Mouse (Mus musculus): Measurements from ENCODE around the gene Rin2. TPM values are rescaled to one million over a fixed set of nuclear protein-coding genes. Genes with fewer than 3 reads are reported as not detected.

Gene Rin2
- total and polyA plus RNA-seq, 3 experiments = 0.44 TPM; not detected in 2

DNA sequence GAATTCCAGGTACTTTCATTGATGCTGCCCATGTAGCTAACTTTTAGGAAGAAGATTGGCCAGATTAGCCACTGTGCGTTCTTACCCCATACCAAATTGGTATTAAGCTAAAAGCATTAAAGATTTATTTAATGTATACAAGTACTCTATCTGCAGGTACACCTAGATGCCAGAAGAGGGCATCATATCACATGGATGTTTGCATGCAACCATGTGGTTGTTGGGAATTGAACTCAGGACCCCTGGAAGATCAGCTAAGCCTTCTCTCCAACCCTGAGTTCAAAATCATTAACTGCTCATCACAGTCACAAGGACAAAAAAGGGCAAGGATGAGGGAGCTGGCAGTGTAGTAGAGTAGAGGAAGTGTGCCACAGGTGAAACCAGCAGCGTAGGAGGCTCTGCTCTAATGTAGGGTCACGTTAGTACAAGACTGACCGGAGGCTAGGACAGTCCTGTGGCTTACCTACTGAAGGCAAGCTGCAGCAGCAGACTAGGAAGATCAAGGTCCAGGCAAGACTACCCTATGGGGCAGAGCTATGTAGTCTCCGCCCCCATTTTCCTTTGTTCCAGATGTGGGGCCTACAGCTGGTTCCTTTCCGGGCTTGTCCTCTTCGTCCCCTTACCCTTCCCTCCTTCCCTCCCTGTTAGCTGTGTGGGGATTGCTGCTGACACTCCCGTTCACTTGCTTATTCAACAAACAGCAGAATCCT, 246.1 kb downstream of the Rin2 start:
- Histone ChIP-seq H3K36me3 (replicated peaks) (peaks cover 87% of the 10 kb centered on the region), H3K9me3 (replicated peaks) (no peaks in the 10 kb centered on the region), H3K27me3 (ENCODE audit: insufficient read depth, low read length) (no peaks in the 10 kb centered on the region), H3K4me1 (ENCODE audit: insufficient read depth, low read depth, low read length) (no peaks in the 10 kb centered on the region), H3K4me3 (ENCODE audit: low read depth, low read length) (no peak overlapping the region)
- TF ChIP-seq POLR2AphosphoS5 (IDR thresholded peaks at IDR 0.05; ENCODE audit: insufficient replicate concordance, low read depth, low read length) (no peak), GATA2 (IDR thresholded peaks at IDR 0.05; ENCODE audit: borderline replicate concordance, low read depth, low read length) (no peak), CTCF (IDR thresholded peaks at IDR 0.05; ENCODE audit: low read depth, low read length) (no peak), TAL1 (conservative IDR thresholded peaks at IDR 0.05; ENCODE audit: low read depth, low read length) (no peak), GATA1 (IDR thresholded peaks at IDR 0.05; ENCODE audit: borderline replicate concordance, low read length) (no peak)
- DNase-seq (ENCODE audit: low spot score) (no peak), ATAC-seq (ENCODE audit: extremely low read depth, insufficient number of reproducible peaks, low FRiP score, poor library complexity, severe bottlenecking) (no peak; the same call in 1 of the 2 replicates)

DNA sequence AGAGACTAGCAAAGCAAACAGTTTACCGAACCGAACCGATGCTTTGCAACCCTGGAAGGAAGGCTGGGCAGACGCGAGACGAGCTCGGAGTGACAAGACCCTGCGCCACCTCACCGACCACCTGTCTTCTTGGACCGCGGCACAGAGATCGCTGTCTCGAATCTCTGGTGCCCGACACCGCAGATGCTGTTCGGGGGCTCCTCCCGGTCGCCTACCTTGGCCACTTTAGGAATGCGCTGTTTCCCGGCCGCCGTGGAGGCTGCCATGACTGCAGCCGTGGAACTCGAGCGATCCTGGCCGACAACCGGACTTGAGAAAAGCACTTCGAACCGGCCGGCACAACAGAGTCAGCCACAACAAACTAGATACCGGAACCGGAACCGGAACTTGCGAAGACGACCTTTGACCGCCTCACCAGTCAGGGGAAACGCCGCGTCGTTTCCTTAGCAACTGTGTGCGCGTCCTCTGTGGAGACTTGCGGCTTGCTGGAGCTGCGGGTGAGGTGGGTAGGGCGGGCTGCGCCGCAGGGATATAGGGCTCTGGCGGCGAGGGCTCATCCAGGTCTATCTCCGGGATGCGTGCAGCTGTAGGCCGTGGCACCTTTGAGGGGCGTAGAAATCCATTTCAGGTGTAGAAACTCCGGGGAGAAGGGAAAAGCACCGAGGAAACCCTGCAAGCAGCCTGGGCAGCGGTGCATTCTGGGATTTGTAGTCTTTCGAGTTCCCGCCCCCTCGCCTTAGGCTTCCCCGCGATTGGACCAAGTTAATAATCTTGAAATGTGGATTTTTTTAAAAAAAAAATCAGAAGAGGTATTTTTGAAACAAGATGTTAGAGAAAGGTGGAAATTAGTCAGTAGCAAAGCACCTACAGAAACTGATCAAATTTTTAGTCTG, 259.6 kb downstream of the Rin2 start, which contains the start of the genes Cfap61 and Crnkl1:
Gene Cfap61 (plus strand): TSS at position 446 of the 893 bp plus-strand sequence.
Gene Crnkl1 (minus strand): TSS at position 676 of the 893 bp plus-strand sequence.
- Histone ChIP-seq H3K27me3 (ENCODE audit: insufficient read depth, low read length) (peaks cover 11% of the 10 kb centered on the region), H3K4me1 (ENCODE audit: insufficient read depth, low read depth, low read length) (peaks cover 10% of the 10 kb centered on the region), H3K4me3 (ENCODE audit: low read depth, low read length) (peak within 1 kb of the TSS; percentile 97), H3K9me3 (replicated peaks) (no peaks in the 10 kb centered on the region), H3K36me3 (replicated peaks) (peaks cover 33% of the 10 kb centered on the region)
- ATAC-seq (ENCODE audit: extremely low read depth, insufficient number of reproducible peaks, low FRiP score, poor library complexity, severe bottlenecking) (peak; percentile 98), DNase-seq (ENCODE audit: low spot score) (peak; percentile 89)
- TF ChIP-seq GATA1 (IDR thresholded peaks at IDR 0.05; ENCODE audit: borderline replicate concordance, low read length) = no peak
- TF ChIP-seq TAL1 (conservative IDR thresholded peaks at IDR 0.05; ENCODE audit: low read depth, low read length) = no peak
- TF ChIP-seq CTCF (IDR thresholded peaks at IDR 0.05; ENCODE audit: low read depth, low read length) = no peak
- TF ChIP-seq GATA2 (IDR thresholded peaks at IDR 0.05; ENCODE audit: borderline replicate concordance, low read depth, low read length) = no peak
- TF ChIP-seq POLR2AphosphoS5 (IDR thresholded peaks at IDR 0.05; ENCODE audit: insufficient replicate concordance, low read depth, low read length) = no peak

DNA sequence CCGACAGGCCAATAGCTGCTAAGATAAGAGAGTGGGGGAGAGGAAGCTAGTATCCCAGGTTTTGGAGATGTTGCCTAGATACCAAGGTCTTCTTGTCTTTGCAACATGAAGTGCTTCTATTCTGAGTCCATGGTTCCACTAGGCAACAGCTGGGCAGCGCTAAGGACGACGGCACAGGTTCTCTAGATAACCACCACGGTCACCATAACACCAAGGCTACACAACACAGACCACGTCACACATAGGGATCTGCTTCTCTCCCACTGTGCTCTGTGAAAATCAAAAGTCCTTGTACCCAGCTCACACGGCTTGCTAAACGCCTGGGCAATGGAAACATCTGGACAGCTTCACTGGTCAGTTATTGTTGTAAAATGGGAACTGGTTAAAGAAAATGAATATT, 262.0 kb downstream of the Rin2 start:
- TF ChIP-seq TAL1 (conservative IDR thresholded peaks at IDR 0.05; ENCODE audit: low read depth, low read length) (no peak), GATA2 (IDR thresholded peaks at IDR 0.05; ENCODE audit: borderline replicate concordance, low read depth, low read length) (no peak)
- Histone ChIP-seq H3K9me3 (replicated peaks) (no peaks in the 10 kb centered on the region), H3K27me3 (ENCODE audit: insufficient read depth, low read length) (peaks cover 11% of the 10 kb centered on the region), H3K4me3 (ENCODE audit: low read depth, low read length) (no peak overlapping the region), H3K36me3 (replicated peaks) (peaks cover 11% of the 10 kb centered on the region), H3K4me1 (ENCODE audit: insufficient read depth, low read depth, low read length) (peaks cover 10% of the 10 kb centered on the region)
- ATAC-seq (ENCODE audit: extremely low read depth, insufficient number of reproducible peaks, low FRiP score, poor library complexity, severe bottlenecking) (no peak), DNase-seq (ENCODE audit: low spot score) (no peak)

Other genes starting within 250 kb of the Rin2 start
- gene Naa20, start 226.9 kb downstream of the Rin2 start, total RNA-seq (2014; fragmentation: Nextera tagmentation) = 49.5 and 60.9 TPM in 2 replicates
- gene Naa20, start 226.9 kb downstream of the Rin2 start, total RNA-seq (2017) = 94.7 and 102 TPM in 2 replicates
- 41.3 and 66.1 TPM in 2 replicates for gene Naa20, start 226.9 kb downstream of the Rin2 start, polyA plus RNA-seq (2012)

Data from G1E (cell line).